Mouse (Mus musculus): ENCODE measurements around the gene Nrde2.
"Not testable (repeated sequence)": the region's sequence is repeated elsewhere in the genome, so short reads cannot be mapped to it uniquely, and the experiment has no call there.

The Nrde2 gene

DNA sequence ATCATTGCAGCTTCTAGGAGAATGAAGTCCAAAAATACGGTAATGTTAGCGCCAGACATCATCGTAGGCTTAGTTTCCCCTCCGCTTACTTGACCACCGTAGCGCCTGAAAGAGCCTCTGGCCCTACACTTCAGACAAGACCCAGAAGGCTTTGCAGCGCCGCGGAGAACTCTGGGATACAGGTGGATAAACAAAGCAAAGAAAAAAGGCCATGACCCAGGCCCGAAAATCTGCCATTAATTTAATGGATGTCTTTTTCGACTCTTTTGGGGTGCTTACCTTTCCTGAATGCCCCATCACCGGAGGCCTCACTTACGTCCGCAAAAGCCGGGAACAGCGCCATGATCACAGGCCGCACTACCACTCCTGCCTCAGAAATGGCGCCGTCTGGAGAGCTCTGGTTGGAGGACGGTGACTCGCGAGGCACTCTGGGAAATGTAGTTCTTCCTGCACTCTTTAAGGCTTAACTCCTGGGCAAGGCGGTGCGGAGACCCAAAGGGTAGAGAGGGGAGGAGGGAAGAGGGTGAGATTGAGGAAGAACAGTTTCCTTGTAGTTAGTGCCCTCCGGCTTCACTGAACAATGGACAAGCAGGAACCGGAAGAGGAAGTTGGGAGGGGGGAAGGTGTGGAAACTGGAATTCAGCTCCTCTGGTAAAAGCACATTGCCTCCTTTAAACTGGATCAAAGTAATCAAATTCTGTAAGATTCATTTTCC is at the start of gene Nrde2:
TSS of gene Nrde2 (minus strand) at position 393 of the 715 bp plus-strand sequence.
- DNase-seq (ENCODE audit: low read depth): peak; percentile 93

DNA sequence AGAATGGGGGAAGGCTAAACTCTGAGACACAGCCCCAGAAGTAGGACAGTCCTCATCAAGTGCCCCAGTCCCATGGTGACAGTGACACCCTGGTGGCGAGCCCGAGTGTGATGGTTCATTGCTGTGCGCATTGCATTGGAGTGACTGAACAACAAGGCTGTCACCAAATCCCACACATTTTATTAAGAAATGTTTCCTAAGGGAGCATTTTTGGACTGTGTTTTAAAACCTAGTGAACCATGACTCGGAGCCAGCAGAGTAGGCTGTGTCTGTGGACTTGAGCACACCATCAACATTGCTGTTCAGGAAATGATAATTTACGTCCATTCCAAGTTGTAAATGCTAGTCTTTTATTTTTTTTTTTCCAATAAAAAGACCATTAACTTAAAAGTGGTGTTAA is 47.5 kb upstream of the Nrde2 start:
- no peak for DNase-seq (ENCODE audit: low read depth)

DNA sequence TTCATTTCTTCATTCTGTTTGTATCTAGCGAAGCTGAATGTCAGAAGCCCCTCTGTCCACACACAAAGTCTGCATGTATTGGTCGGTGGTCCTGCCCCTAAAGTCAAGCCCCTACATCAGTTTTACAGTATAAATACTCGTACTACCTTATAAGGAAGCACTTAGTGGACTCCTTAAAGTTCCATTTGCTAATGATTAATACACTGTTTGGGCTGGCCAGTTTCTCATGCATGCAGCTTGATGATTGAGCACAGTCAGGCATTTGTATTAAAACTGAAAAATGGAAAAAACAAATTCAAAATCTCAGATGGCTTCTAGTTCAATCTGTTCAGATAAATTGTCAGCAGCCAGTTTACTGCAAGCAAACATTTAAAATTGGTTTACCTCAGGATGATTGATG is 47.1 kb upstream of the Nrde2 start:
- DNase-seq (ENCODE audit: low read depth): no peak

DNA sequence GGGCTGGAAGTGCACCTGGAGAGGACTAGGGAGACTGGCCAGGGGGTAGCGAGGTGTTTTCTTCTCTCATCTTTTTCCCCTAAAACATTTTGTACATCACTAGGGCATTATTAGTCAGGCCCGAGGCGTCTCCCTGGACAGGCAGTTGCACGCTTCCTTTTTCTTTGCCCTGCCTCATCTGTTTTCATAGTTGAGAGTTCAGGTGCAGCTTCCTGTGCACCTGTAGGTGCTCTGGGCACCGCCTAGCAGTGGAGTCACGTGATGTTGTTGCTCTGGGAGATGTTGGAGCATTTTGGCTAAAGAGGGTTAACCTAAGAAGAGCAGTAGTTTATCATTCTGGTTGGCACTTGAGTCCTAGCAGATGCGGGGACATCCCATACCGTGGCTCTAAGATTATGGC is 45.7 kb upstream of the Nrde2 start:
- DNase-seq (ENCODE audit: low read depth): no peak

DNA sequence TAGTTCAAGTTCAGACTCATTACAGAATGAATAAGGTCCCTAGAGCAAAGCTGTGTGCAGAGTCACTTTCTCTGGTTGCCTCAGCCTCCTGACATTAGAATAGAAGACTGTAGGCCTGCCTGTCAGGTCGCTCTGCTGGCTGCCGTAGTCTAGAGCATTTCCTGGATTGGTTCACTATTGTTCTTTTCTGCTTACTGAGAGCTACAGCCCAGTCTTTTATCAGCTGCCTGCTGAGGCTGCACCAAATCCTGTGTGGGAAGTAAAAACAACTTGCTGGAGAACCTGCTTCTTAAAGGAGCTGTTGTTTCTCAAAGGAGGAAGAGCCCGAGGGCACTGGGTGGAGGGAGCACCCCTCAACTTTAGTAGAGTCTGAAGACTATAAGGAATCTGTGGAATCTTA is 44.3 kb upstream of the Nrde2 start:
- DNase-seq (ENCODE audit: low read depth): no peak

DNA sequence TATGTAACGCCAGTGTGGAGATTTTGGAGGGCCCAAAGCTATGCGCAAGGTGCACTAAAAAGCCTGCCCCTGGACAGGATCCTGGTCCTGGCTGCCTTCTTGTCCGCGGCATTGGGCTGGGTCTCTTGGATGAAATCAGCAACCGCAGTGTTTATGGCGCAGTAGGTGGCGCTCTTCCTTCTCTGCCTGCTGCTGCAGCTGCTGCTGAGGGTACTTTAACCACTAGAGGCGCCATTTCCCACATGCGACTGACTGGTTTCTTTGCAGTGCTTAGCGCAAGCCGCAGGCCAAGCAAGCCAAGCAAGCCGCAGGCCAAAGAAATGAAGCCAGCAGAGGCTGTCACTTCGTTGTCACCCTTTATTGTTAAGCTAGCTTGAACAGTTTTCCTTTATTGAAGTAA is 42.4 kb upstream of the Nrde2 start:
- DNase-seq (ENCODE audit: low read depth): peak; percentile 98

DNA sequence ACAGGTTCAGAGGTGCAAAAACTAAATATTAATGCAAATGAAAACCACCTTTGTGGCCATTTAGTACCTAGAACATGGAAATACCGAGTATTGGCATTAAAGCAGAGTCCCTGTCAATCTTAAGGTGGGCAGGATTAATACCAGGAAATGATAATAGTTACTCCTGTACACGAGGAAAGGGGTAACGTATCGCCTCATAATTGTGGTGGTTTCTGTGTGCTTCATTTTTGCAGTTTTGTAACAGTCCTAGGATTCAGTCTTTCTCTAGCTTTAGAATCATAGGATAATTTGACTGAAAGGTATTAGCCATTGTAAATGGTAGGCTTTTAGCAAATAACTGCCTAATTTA is 41.9 kb upstream of the Nrde2 start:
- DNase-seq (ENCODE audit: low read depth): no peak

DNA sequence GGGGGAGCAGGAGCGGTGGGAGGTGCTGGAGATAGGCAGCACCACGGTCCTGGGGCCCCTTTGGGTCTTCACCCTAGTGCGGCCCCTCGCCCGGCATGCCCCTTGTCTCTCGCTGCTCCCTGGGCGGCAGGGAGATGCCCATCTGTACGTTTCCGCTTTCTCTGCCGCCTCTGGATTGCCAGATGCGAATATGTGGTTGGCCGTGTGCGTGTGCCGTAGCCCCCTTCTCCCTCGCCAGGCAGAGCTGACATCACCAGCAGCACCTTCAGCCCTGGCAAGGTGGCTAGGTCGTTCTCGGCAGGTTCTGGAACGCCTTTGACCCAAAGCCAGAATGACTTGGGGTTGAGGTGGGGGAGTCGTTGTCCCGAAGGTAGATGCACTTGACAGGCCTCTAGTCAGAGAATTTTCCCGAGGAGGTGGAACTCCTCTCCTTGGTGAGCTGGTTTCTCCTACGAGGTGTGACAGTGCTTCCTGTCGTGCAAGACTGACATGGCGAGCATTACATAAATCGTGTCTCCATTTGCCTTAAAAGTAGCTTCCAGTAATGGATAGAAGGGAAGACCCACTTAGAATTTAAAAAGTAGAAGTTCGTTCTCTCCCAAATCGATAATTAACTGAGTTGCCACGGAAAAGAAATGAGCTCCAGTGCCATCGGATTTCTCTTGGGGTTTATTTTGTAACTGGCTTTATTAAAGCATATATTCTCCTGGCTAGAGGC is 41.4 kb upstream of the Nrde2 start:
- DNase-seq (ENCODE audit: low read depth): no peak

DNA sequence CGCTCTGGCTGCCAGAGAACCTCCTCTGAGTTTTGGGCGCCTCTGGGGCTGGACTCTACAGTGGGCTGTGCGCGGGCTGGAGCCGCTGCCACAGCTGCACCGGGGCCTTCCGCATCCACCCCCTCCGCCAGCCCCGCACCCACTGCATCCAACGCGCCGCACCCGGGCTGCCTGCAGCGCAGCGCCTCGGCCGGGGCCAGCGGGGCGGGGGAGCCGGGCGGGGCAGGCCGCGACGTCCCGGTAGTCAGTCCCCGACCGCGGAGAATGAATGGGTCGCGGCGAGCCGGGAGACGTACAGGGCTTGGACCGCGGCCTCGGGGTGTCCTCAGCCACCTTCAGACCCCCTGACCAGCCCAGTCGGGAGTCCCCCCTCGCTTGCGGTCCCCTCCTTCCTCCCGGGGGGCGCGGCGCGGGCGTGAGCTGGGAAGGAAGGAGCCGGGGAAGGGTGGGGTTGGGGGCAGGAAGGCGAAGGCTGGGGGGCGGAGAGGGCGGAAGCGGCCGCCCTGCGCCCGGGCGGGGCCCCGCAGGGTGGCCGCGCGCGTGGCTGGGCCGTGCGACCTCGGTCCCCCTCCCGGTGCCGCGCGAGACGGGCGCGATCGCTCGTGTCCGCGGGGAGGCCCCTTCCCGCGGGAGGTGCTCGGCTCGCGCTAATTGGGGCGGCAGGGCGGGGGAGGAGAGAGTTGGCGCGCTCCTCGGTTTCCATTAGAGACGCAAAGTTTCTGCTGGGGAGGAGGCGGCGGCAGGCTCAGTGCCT is 40.6 kb upstream of the Nrde2 start:
- no peak for DNase-seq (ENCODE audit: low read depth)

DNA sequence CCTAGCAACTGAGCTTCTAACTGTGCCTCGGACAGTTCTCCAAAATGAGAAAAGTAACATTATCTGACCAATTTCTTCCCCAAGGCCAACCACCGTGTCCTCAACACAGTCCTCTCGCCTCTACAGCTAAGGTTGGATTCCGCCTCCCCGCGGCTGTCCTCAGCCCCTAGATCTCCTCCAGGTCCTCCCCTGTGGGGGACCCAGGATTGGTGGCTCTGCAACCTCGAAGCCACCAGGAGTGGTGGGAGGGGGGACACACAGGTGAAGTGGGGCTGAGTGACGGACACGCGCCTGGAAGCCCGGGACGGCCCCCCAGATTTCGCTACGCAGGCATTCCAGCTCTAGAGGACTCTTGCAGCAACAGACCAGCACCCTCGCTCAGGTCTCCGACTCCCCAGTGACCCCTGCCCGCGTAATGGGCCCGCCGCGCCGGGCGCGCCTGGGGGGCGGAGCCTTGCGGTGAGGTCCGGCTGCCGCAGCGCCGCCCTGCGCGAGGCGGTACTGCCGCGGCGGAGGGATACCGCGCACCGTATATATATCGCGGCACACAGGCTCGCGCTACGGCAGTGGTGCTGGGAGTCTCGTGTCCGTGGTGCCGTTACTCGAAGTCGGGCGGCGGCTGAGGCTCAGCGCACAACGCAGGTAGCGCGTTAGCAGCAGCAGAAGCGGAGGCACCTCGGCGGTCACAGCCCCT is 39.7 kb upstream of the Nrde2 start, which contains the start of gene Calm1:
TSS of gene Calm1 (plus strand) at position 469 of the 694 bp plus-strand sequence.
- no peak for DNase-seq (ENCODE audit: low read depth)

DNA sequence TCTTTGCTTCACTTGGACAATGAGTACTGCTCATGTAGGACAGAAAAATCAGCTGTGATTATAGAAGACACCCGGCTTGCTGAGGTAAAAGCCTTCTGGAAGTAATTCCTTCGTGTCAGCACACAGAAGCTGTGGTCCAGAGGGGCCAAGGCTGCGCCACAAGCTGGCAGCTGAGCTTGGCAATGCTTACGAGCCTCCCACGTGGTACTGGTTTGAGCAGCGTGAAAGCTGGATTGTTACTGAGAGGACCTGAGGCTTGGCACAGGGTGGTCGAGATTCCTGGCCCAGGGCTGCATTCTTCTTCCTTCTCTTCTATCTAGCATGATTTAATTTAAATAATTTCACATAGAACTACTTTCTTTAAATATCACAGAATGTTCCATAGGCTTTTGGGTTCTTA is 37.3 kb upstream of the Nrde2 start:
- DNase-seq (ENCODE audit: low read depth): no peak

DNA sequence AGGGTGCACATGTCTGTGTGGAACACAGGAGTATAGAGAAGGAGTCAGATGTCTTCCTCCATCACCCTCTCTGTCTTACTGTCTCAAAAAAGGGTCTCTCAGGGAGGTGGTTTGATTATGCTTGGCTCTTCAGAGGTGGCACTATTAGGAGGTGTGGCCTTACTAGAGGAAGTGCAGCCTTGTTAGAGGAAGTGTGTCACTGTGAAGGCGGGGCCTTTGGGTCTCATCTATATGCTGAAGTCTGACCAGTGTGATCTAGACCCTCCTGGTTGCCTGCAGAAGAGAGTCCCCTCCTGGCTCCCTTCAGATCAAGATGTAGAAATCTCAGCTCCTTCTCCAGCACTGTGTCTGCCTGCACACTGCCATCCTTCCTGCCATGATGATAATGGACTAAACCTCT is 34.7 kb upstream of the Nrde2 start:
- DNase-seq (ENCODE audit: low read depth): no peak

DNA sequence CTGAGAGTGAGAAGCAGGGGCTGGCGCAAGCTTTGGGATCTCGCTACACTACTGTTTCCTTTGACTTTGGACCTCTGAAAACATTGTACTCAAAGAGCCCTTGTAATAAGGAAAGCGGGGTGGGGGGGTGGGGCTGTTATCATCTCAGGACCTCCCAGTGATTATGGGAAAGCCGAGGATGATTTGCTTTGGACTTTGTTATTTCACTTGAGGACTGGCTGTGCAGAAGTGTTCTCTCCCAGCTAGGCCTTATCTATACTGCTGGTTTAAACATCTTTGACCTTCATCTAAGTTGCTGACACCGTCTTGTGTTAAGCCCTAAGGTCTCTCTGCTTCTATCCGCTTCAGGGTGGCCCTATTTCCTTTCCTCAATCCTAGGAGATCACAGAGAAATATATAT is 31.3 kb upstream of the Nrde2 start:
- DNase-seq (ENCODE audit: low read depth): no peak

DNA sequence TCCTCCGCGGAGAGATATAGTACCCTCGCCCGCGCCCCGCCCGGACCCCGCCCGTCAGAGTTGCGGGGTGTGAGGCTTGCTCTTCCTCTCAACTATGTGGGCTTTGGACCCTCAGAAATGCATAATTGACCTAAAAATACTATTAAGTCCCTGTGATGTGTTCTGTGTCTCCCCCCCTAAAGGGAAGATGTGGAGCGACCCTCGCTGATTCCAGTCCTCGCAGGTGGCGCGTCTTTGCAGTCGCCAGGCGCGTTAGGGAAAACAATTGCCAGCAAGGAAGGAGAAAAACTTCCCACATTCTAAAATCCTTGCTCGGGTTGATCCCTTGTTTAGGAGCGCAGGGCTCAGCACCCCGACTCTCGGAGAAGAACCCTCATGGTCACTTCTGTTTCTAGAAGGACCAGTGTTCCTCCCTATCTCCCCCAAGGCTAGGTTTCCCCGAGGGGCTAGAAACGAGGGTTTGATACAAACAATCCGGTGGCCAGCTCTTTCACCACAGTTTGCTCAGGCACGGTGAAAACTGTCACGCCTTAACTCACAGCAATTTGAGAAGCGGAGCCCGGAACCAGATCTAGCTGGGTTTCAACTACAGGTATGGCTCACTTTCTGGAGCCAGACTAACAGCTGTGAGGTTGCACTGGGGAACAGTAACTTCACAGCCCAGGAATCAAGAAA is 28.4 kb upstream of the Nrde2 start:
- no peak for DNase-seq (ENCODE audit: low read depth)

DNA sequence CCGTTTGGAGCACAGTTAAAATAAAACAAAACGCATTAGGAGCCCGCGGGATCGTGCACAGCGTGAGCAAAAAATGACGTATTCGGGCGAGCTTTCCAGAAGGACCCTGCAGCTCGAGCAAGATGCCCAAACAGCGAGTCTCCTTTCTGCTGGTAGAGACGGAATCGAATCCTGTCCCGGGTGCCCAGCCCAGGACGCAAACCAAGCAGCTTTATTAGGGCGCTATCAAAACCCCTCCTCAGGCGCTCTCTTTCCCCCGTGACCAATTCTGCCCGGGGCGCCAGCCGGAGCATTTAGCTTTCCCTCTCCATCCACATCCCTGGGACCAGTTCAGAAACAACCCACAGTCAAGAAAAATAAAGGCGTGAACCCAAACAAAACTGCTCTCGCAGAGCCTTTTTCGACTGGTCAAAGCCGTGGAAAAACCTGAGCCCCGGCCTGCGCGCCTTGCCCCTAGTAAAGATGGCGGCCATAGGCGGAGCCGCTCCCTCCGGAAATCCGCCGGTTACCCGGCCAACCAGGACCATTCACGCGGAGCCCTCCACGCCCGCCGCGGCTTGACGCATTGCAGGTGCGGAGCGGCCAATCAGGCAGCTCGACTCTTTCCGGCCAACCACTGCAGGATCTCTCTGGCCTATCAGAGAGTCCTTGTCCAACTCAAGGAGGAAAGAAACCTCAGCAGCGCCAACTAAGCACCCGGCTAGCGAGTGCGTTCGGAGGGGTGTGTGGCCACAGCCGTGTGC is 27.7 kb upstream of the Nrde2 start:
- peak; percentile 93 for DNase-seq (ENCODE audit: low read depth)

DNA sequence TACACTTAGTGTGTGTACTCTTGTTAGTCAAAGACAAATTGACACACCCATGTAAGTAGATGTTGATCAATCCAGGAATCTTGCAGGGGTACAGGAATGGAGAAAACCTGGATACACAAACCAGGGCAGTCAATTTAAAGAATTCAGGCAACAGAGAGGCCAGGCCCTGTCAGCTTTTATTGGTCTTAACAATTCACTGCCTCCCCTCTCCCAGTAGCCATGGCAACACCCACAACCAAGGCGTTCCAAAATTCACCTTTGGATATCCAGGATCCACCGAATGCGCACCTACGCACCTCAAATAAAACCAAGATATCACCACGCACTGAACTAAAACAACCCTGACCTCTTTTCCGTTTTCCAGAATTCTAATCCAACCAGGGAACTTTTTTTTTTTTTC is 26.9 kb upstream of the Nrde2 start:
- DNase-seq (ENCODE audit: low read depth): no peak

DNA sequence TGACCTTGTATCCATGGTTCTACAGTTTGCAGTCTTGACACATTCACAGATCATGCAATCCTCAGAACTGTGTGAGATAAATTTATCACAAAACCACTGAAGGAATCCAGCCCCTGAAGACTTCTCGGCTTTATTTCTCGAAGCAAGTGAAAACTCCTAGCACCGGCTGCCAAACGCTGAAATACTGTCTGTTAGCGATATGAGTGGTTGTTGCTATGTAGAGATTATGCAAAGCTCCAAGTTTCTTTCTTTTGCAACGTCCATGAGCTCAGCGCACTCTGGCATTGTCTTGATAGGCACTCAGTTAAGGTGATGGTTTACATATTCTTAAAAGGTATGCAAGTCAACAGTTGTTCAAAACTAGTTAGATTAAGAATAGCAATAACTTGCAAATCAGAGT is 26.4 kb upstream of the Nrde2 start:
- DNase-seq (ENCODE audit: low read depth): no peak

DNA sequence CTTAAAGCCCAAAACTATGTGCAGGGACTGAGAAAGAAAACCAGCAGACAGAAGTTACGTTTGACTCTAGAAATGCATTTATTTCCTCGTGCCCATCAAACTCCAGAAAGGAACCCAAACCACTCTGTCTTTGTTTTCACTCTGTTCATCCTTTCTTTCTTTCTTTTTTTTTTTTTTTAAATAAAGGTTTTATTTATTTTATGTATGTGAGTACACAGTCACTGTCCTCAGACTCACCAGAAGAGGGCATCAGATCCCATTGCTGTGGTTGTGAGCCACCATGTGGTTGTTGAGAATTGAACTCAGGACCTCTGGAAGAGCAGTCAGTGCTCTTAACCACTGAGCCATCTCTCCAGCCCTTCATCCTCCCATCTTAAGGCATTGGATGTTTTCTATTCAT is 25.5 kb upstream of the Nrde2 start:
- not testable (repeated sequence) for DNase-seq (ENCODE audit: low read depth)

DNA sequence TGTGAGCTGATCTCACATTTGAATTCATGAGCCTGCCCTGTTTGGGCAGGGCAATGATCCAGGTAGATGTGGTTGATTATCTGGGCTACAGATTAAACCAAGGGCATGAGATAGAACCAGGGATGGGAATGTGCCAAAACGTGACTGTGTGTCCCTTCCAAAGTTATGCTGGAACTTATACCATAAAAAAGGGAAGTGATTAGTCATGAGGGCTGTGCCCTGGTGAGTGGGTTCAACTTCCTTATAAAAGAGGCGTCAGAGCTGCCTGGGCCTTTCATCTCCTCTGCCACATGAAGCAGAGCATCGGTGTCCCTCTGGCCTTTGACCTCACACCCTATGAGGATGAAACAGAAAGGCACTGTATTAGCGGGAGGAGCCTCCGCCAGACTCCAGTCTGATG is 24.5 kb upstream of the Nrde2 start:
- DNase-seq (ENCODE audit: low read depth): no peak

DNA sequence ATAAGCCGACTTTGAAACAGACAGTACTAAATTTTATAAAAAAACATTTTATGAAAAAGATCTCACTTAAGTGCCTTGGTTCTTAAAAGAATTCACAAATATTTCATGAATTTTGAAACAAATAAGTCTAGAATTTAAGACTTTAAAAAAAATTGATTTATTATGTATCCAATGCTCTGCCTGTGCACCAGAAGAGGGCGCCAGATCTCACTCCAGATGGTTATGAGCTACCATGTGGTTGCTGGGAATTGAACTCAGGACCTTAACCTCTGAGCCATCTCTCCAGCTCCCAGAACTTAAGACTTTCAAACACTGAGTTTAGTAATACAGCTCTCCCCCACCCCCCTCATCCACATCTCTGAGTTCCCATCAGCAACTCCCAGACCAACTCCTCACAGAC is 23.2 kb upstream of the Nrde2 start:
- DNase-seq (ENCODE audit: low read depth): no peak

DNA sequence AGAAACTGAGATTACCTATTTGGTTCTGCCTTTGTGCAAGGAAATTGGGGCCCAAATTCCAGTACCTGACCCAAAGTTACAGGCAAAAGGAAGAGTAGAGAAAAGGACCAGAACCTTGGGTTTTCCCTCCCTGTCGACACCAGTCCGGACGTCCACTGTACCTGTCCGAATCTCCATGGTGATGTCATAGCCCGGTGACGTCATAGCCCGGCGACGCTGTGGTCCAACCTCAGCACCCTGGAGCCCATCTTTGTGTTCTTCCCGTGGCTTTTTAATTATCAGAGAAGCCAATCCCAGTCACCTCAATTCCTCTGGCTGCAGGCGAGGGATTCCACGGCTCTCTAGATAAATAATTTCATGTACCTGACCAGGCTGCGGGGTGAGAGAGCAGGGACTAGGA is 21.3 kb upstream of the Nrde2 start:
- no peak for DNase-seq (ENCODE audit: low read depth)

Measured in c-Kit-positive CD71-negative TER-119-negative erythroid progenitor cells, embryonic 14.5 days (primary cell).